Mouse (Mus musculus): ENCODE results near the gene Lmna. TPM values are rescaled to one million over a fixed set of nuclear protein-coding genes. Genes with fewer than 3 reads are reported as not detected.

The Lmna gene
- total RNA-seq, 2 experiments from 2014 or later: 178 to 181 TPM

GRCm38 (mm10) chr3:88520078-88520477 is 10.3 kb upstream of the Lmna start:
- DNase-seq: no peak

GRCm38 (mm10) chr3:88518411-88518810 is 8.7 kb upstream of the Lmna start:
- no peak for DNase-seq

DNA sequence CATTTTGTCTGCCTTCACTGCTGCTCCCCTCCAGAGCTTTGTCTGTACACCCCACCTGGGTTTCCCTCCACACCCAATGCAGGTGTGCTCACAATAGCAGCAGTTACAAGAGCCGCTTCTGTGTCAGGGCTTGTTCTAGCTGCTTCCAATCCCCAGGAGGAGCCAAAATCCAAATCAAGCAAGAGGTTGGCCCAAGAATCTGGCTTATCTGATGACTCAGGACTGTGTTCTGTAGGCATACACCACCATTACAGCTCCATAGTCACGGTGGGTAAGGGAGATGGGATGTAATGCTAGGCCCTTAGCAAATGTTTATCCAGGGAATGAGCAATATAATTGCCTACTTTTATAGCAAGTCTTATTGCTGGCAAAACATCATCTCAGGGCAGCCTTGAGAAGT is 6.7 kb upstream of the Lmna start:
- DNase-seq: no peak

DNA sequence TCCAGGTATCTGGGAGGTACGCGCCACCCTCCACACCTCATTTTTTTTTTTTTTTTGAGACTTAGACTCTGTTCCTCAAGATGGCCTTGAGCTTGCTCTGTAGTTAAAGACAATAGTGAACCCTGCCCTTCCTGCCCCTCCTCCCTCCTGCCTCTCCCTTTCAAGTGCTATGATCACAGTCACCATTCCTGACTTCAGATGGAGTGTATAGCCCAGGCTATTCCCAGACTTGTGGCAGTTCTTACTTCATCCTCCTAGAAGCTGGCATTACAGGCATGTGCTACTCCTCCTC is 5.3 kb upstream of the Lmna start:
- DNase-seq: no peak

- peak; percentile 30 for DNase-seq
These were observed 4.7 kb upstream of the Lmna start for GRCm38 (mm10) chr3:88514231-88515094.

DNA sequence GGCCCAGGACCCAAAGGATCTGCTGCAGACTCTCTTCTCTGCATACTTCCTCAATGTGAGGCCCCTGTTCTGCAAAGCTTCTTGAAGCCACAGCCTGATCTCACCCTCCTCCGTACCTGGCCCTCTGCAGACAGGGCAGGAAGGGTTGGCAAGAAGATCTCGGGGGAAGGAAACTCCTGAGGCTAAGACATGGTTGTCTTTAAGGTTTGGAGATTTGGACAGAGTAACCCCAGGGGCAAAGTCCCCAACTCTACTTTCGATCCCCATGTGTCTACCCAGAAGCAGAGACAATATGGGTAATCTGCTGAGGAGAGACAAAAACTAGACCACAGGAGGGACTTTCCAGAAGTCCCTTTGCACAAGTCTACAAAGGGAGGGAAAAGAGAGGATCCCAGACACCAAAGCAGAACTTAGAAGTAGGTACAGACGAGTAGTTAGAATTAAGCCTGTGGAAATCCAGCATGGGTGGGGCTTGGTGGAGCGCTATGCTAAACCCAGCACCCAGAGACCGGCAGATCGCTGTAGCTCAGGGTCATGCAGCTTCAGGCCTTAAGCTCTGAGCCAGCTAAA is 3.9 kb upstream of the Lmna start:
- DNase-seq: peak; percentile 4

GRCm38 (mm10) chr3:88512896-88513545 is 3.3 kb upstream of the Lmna start:
- peak; percentile 49 for DNase-seq

DNA sequence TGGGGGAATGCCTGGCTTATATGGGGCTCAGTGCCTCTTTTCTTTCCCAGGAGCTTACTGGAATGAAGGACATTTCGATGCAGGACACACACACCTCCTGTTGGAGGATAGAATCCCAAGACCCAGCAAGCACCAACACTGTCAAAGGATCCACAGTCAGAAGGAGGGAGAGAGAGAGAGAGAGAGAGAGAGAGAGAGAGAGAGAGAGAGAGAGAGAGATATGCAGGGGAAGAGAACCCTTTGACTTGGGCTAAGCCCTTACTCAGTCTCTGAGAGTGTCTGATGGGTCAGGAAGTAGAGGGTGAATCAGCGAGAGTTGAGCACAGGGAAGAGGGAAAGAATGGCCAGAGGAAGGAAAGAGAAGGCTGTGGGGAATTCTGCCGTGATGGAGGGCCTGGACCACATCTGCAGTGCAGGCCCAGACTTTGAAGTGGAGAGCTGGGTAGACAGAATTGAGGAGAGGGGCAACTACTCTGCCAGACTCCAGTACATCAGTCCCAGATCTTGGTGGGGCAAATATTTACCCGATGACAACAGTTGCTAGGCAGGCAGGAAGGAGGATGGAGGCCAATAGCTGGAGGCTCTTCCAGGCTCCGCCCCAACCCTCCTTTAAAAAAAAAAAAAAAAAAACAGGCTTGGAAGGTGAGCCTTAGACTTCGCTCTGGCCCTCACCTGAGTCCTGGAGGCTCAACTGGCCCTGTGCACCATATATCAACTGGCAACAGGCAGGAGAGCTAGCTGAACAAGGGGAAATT is 2.6 kb upstream of the Lmna start:
- peak; percentile 6 for DNase-seq

DNA sequence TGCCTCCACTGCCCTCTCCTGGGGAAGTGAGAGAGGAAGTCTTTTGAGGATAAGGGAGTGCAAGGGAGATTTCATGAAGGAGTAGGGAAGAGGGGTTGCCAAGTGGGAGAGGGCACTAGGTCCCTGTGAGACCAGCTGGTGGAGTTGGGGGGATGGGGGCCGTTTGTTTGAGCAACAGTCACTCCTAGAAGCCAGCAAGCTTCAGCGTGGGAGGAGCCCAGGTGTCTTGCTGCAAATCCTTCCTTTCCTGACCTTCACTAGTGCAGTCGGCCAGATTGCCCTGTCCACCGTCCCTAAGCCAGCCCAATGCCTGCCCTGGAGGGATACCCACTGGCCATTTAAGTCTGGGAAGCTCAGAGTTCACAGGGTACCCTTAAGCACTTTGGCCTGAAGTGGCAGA is 1.8 kb upstream of the Lmna start:
- no peak for DNase-seq

GRCm38 (mm10) chr3:88510421-88511289 is 899 bp upstream of the Lmna start:
- DNase-seq: no peak

- peak; percentile 21 for DNase-seq
These were observed 506 bp downstream of the Lmna start for GRCm38 (mm10) chr3:88509250-88509649.

DNA sequence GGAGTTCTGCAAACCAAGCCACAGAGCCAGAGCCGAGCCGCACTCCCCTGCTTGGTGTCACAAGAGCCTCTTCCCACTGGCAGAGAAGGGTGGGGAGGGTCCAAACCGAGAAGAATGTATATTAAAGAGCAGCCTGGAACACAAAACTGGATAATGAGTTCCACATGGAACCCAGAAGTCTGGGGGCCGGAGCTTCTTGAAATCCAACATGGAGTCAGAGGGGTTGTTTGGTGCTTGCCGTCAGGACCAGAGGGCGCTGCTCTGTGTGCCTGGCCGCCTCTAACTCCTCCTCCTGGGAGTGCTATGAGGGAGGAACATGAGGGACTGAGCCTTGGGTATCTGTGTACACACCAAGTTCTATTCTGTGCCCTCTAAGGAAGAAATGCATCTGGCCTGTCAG is 4.0 kb downstream of the Lmna start:
- no peak for DNase-seq

- DNase-seq: no peak
These were observed 4.7 kb downstream of the Lmna start for GRCm38 (mm10) chr3:88505081-88505480.

- no peak for DNase-seq
These were observed 5.6 kb downstream of the Lmna start for GRCm38 (mm10) chr3:88503881-88504746.

DNA sequence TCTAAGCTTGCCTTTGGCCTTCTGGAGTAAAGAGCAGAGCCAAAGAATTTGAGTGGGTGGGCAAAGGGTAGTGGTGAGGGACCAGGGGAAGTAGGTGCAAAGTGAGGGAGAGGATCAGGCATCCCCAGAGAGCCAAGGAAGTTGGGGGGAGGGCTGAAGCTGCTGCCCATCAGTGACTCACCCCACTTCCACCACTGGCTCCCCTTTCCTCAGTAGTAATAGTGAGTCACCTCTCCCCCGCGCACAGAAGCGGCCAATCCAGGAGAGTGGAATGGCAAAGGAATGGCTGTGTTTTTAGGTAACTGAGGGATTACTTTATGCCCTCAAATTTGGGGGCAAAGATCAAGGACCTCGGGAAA is 6.3 kb downstream of the Lmna start:
- peak; percentile 57 for DNase-seq

GRCm38 (mm10) chr3:88502641-88503504 is 6.9 kb downstream of the Lmna start:
- DNase-seq: peak; percentile 93

DNA sequence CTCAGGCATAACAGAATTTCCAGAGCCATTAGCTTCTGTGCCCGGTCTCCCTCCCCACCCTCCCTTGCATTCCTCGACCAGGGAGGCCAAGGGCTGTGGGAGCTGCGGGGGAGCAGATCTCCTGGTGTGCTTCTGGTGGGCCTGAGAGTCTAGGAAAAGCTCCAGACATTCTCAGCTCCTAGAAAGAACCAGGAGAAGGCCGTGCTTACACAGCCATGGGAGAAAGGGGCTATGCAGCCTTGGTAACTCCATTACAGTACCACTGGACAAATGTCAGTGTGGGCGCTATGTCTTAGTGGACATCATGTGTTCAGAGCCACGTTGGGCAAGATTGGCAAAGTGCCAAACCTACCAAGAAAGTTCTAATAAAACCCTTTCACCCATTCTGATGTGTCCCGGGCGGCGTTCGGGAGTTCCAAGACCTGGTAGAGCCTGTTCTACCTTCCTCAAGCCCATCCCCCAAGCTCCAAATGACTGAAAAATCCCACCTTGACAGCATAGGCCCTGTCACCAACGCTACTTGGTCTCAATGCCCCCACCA is 7.7 kb downstream of the Lmna start:
- peak; percentile 46 for DNase-seq

DNA sequence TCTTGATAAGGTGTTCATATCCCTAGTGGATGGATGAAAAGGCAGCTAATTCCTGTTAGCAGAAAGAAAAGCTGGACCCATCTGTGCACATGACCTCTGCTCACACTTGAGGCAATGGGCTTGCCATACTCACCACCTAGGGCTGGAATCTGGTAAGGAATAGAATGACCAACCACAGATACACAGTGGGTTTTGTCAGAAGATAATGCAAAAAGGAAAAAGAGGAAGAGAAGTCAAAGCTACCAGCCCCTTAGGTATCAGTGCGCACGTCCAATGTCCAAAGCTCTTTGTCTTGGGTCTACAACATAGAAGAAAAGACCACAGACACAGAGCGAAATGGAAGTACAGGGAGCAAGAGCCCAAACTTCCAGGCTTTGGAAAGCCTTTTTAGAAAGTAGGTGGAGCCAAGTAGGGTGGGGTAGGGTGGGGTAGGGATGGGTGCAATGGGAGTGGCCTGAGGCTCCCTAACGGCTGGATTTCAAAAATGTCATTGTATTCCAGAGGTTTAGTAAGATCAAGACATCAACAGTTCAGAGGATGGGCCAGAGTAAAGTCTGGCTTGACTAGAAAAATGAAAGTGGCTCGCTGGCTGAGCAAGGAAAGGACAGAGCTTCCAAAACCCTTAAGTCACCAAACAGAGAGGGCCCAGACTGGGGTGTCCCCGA is 8.3 kb downstream of the Lmna start:
- no peak for DNase-seq

DNA sequence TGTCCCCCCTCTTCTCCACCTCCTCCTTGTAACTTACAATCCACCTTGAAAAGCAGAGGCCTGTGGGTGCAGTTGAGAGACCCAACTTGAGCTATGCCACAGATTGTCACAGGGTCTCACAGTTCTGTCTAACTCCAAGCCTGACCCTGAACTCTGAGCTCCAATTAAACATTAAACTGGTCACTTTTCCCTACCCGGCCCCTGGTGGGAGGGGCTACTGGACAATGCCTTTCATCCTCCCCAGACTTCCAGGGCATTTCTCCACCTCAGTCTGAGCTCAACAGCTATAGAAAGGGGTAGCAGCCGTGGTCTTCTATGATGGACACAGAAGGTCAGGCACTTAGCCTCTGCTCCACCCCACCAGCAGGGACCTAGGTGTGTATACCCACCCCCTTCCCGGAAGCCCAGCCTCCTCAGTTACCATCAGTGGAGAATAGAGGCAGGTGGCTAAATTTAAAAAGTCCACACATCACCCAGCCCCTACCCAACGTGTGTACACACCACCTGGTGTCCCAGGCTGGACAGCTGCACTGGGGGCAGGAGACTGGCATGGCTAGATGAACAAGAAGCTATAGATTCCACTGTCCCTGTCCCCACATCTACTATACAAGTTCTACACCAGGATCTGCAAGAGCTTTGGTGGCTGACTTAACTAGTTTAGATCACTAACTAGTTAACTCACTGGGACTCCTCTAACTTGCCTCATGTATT is 8.9 kb downstream of the Lmna start:
- DNase-seq: no peak

Data from heart, postnatal 4 days (tissue).